Mouse (Mus musculus) embryo, embryonic 9.5 days (tissue): ENCODE measurements at regions not wholly inside any gene's neighbourhood (a gene's known extent, or its start where the extent isn't known, plus 50 kb on each side); places are given as distances from the start of the nearest gene placed in this dataset.
"Not testable (repeated sequence)": the region's sequence is repeated elsewhere in the genome, so short reads cannot be mapped to it uniquely, and the experiment has no call there.

Source experiments
- DNase-seq: peaks from one replicate; pipeline ENCODE4 v3.0.0-alpha.2; 2017; ENCODE audit errors: extremely low spot score

DNA sequence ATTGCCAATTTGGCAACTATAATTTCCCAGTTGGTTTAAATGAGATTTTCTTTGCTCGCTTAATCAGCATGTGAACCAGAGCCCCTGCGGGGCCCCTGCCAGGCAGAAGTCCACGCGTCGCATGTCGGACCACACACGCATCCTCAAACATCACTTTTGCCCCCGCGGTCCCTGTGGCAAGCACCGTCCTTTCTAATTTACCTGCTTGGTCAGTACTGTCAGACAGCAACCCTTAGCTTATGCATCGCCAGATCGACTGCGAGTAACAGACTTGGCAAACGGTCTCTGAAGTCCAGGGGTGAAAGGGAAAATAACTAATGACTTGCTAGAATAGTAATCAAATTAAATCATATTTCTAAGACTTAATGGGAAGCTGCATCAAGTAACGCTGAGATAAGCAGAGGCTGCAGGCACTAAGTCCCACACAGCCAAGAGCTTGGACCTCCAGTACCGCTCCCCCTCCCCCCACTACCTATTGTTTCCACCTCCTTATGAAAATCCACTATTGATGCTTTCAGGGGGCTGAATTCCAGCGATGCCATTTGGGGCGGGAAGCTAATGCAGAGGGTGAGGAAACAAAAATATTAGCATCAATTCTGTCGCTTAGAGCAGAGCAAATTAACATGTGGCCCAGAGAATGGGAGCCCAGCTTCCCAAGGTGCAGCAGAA lies 142.0 kb upstream of the Cntnap4 start:
- DNase-seq = no peak

DNA sequence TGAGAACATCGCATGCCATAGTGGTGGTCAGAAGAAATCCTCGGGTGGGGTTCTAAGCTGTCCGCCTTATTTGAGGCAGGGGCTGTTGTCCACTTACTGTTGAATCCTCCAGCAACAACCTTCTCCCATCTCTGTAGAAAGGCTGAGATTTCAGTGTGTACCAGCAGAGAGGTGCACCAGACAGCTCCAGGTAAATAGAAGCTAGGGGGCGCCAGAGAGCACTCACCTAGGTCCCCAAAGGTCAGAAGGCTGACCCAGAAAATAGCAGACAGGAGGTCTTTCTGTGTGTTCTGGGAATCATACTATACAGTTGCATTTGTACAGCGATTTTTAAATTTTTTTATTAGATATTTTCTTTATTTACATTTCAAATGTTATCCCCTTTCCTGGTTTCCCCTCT lies 157.9 kb upstream of the Cntnap4 start:
- no peak for DNase-seq

DNA sequence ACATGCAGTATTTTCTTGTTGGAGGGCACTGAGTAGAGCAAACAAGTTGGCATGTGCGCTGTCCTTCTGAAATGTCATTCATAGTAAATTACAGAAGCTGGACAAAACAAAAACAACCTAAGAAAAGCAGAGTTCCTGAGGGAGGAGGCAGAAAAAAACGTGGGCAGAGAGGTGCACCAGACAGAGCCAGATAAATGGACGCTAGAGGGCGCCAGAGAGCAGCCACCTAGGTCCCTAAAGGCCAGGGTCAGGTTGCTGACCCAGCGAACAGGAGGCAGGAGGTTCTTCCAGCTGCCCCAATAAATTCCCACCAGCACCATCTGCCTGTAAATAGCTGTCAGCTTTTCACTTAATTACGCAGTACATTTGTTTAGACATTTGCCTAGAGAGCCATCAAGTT lies 158.6 kb upstream of the Cntnap4 start:
- peak; percentile 45 for DNase-seq

DNA sequence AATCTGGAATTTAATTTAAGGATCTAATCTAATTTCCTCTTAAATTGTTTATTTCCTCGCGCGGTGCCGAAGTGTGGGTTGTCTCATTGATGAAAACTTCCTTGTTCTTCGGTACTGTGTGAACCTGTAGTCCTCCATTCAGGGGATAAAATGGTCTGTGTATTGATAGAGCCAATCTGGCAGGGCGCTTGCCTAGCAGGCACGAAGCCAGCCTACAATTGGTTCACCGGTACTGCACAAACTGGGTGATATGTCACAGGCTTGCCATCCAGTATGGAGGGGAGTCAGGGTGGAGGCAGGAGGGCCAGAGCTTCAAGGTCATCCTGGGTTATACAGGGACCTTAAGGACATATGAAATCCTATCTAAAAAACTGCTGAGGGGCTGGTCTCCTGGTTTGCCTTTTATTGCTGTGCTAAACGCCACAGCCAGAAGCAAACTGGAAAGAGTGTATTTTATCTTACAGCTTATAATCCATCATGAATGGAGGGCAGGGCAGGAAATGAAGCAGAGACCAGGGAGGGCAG lies 161.6 kb upstream of the Cntnap4 start:
- DNase-seq = no peak

DNA sequence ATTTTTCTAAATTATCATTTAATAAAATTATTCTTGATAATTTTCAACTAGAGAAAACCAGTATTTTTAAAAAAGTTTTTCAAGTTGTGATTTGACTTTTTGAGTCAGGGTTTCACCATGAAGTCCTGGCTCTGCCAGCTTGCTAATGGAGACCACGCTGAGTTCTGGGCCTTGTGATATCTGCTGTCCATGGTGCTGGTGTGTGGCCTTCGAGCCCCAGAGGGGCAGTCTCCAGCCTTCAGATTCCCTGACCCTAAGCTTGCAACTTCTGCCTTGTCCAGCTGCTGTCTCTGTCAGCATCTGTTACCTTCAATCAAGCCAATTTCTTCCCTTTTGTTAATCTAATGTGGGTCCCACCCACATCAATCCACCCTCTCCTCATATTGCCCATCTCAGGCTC lies 165.8 kb upstream of the Cntnap4 start:
- DNase-seq = peak; percentile 42

DNA sequence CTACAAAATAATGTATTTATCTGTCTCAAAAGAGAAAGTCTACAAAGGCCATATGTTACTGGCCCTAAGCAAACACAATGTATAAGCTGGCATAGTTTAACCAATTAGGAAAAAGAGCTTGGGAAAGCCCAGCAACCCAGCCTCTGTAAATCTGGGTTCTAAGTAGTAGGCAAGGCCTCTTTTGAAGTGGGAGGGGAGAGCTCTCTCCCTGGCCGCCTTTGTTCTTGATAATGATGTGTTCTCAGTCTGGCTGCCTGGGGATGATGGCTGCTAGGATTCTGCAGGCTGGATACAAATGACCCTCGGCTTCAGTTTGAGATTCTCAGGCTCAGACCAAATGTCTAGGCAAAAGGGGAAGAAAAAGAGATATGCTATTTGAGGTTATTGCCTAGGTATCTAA lies 172.4 kb upstream of the Cntnap4 start:
- no peak for DNase-seq

DNA sequence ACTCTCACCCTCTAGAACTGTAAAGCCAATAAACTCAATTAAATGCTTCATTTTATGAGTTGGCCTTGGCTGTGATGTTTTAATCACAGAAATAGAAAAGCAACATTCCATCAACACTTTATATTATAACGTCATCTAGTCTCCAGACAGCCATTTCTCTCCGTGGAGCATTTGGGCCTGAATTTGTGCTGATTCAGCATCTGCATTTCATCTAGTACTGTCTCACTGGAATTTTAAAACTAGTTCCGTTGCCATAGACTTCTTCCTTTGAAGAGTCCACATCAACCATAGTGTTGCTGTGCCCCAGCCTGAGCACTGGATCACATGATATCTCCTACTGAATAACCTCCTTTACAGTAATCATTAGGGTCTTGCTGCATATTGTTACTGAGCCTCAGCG lies 179.7 kb upstream of the Cntnap4 start:
- DNase-seq = no peak

DNA sequence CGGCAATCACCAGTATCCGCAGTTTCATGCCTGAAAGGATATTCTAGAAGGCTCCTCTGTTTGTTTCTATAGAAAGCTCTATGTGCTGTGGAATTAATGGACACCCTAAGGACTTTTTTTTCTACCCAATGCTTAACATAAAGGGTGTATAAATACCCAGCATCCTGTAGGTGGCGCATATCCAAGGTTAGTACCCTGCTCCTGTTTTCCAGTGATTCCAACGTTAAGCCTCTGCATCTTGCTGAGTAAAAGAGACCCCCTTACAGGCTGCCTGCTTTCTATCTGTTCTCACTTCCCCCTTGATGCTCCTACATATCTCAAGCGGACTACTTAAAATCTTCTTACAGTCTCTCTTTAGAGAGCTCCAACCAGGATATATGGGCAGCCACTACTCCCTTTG lies 221.5 kb upstream of the Cntnap4 start:
- DNase-seq = peak; percentile 32

DNA sequence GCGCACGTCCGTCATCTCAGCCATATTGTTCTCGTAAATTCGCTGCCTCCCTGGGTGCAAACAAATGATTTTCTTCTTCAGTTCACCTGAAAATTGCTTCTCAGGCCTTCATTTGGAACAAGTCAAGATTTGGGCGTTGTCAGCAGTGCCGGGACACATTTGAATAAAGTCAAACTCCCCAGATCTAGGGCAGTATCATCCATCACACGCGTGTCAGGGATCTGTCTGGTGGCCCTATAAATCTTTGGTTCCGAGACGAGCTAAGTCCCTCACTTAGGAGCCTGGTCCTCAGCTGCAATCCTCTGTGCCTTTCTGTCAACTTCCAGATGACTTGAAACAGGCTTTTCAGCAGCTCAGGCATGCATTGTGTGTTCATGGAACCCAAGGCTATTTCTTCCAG lies 236.7 kb upstream of the Cntnap4 start:
- peak; percentile 14 for DNase-seq

DNA sequence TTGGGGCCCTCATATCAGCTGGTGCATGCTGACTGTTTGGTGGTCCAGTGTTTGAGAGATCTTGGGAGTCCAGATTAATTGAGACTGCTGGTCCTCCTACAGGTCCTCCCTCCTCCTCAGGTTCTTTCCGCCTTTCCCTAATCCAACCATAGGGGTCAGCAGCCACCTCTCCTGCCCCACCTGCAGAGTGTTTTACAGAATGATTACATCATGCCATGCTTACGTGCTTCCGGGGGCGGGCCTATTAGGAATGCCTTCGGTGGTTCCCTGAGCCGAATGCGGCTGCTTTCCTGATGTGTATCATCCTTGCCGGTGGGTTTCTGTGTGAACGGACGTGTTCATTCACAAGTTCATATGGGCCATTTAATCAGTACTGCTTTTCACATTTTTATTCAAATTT lies 237.8 kb upstream of the Cntnap4 start:
- no peak for DNase-seq

DNA sequence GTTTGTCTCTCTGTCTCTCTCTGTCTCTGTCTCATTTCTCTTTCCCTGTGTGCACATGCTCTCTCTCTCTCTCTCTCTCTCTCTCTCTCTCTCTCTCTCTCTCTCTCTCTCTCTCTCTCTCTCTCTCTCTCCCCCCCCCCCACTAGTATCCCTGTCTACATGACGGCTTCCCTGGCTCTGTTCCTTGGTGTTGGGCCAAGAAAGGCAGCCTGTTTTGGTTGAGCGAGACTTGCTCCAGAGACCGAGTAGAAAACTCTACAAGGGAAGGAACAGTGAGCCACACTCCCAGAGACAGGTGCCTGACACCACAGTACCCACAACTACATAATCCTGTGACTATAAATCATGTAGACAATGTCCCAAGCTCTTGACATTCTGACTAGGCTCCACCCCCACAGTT lies 260.0 kb upstream of the Cntnap4 start:
- DNase-seq = no peak

DNA sequence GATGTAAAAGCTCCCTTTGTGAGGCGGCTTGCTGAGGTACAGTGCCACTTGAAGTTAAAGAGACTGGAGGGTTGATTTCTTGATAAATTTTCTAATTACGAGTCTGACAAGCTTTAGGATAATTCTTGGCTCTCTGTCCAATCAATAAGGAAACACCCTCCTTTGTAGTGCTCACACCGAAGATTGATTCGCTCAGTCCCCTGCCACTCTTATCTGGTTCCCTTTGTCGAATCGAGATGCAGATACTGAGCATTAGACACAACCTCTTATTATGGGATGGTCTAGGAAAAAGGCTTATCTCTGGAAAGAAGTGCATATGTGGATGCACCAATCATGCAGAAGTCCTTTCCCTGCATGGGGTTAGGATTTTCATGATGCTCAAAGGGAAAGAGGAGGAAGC lies 261.5 kb upstream of the Cntnap4 start:
- DNase-seq = no peak

DNA sequence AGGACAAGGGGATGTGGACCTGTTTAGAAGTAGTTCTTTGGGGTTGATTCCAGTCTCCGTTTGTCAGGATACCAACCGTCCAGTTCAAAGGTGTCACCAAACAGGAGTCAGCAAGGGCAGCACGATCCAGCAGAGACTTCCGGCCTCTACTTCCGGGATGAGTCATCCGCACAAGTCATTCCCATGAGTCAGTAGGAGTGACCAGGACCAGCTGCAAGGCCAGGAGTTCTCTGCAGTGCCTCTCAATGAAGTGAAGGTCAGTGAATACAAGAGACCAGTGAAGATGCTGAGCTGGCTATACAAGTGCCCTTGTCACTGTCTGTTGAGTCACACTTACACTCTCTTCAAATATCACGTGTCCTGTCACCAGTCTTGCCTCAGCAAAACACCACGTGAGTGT lies 272.8 kb upstream of the Cntnap4 start:
- no peak for DNase-seq

DNA sequence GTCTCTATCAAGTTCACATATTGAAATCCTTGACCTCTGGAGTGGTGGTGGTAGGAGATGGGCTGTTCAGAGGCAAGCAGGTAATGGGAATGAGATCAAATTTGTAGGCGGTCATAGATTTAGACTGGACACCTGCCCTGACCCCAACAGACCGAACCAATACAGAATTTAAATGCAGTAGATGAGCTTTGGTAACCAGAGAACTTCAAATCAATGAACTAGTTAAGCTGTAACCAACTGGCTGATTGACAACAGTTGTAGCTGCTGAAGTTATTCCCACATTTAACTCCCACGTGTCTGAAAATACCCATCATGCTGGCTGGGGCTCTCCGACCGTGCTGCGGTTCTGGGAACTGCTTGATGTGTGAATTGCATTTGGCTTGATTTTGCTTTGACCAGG lies 268.5 kb upstream of the Gm6793 start:
- DNase-seq = no peak

DNA sequence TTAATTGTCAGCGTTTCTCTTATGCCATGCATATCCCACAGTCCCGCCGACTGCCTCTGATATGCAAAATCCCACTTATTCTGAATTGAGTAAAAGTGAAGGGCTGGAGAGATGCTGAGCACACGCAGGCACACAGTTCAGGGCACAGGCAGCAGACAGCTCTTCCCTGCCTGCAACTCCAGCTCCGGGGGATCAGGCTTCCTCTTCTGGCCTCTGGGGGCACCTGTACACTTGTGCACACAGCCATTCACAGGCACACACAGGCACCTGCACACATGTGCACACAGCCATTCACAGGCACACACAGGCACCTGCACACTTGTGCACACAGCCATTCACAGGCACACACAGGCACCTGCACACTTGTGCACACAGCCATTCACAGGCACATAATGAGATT lies 254.8 kb upstream of the Gm6793 start:
- no peak for DNase-seq

DNA sequence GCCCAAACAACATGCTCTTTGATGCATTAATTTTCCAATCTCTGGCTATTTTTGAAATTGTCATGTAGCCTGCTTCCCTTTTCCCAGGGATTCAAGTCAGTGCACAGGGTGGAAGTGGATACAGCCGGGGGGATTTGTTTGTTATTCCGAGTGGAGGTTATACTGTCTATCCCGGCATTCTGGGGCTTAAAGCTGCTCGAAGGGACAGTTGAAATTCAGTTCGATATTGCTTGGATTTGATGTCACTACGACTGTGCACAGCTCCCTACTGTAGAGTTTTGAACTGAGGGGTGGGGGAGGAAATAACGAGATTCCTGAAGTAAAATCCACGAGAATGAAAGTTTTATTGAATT lies 254.4 kb upstream of the Gm6793 start:
- no peak for DNase-seq

DNA sequence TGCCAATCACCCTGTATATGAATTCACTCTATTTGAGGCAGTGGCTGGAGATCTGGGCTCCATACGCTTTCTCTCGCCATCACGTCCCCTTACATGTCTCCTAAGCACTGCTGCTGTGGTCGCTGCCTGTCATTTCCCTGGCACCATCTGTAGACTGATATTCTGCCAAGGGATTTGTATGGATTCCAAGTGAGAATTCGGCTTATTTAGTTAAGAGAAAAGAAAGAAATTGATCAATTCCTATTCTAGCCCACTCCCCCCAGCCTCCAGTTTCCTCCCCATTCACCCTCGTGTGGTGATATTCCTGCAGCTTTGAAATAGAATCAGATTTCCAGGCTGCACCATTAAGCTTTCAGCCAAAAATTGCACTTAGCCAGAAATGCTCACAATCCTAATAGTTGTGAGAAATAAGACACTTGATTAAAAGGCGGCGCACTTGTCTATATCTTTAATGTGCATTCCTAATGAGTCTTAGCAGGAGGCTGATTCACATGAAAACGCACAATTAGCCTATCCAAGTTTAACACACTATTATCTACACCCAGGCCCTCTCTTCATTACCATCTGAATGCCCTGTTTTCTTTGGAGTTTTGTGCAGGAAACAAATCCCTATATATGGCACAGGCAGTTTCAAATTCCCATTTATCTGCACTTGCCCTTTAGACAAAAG lies 253.8 kb upstream of the Gm6793 start:
- DNase-seq = no peak

DNA sequence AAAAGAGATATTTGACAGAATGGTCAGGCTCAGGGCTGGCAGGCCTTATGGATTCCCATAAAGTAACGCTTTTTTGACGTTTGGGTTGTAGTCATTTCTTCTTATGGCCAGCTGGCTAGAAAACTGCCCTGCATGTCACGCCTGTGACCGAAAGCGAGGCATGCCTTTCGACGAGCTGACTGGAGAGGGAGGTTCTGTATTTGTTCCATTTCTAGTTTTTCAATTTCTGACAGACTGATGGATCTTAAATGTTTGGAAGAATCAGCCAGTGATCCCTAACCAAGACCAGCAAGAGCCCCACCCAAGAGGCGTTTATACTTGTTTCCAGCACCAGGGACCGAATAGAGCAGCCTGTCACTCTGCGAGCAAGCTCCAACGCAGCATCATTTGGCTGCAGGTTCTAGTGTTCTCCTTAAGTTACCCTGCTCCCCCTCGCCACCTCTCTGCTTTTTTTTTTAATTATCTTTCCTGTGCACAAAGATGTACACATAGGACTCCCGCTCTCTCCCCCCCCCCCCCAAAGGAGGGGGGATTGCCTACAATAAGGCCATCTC lies 243.2 kb upstream of the Gm6793 start:
- DNase-seq = peak; percentile 1

DNA sequence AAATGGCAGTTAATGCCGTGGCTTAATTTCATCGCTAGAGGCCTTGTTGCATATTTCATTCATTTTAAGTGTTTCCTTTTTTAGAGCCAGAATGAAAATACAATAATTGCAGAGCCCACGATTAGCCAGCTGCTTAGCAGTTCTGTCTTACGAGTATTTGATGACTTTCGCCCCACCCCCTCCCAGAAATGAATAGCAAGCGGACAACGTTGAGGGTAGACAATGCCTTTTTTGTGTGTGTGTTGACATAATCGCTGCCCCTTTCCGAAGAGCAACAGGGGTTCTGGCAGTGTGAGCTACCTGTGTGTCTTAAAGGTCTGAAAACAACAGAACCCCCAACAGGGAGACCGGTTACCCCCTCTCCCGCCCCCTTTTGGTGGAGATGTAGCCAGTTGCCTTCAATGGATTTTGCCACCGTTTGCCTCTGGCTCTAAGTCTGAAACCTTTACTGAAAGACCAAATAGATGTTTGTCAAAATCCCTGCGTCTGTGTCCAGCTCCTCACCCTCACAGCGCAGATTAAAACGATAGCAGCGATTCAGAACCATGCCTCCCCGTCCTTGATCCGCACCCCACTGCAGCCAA lies 242.6 kb upstream of the Gm6793 start:
- DNase-seq = peak; percentile 9

DNA sequence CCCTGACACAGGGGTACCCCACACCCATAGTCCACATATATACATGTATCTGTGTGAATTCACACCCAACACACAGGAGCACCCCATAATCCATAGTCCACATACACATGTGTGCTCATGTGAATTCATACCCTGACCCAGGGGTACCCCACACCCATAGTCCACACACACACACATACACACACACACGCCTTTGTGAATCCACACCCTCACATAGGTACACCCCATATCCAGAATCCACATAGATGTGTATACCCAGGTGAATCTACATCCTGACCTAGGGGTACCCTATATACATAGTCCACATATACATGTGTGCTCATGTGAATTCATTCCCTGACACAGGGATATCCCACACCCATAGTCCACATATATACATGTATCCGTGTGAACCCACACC lies 231.8 kb upstream of the Gm6793 start:
- DNase-seq = not testable (repeated sequence)

DNA sequence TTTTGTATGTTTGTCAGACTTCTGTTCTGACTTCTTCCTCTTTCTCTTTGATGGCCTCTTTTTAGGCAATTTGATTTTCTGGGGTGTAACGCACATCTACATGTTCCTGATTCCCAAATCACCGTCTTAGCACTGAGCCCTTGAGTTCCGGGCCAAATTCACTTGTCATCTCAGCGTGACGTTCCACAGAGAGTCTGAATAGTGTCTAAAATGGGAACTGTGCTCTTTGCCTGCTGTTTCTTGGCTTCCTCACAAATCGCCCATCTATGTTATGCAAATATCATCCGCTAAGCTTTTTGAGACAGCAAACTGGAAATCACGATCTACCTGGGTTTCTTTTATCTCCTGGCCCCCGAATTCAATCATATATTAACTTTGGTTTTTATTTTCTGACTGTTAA lies 223.8 kb upstream of the Gm6793 start:
- DNase-seq = no peak

DNA sequence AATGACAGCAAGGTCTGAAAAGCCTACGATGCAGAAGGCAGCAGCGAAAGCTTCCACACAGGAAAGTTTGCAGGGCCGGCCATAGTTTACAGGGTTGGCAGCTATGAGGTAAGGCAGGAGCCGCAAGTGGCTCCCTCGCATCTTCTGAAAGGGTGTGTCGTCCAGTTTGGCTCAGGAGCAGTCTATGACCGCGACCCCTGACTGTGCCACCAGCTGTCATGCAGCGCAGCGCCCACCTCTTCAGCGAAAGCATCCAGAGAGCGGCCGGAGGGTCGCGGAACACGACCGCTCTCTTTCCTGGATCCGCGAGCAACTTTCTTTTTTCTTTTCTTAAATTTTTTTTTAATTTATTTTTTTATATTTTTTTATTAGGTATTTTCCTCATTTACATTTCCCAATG lies 221.9 kb upstream of the Gm6793 start:
- not testable (repeated sequence) for DNase-seq

DNA sequence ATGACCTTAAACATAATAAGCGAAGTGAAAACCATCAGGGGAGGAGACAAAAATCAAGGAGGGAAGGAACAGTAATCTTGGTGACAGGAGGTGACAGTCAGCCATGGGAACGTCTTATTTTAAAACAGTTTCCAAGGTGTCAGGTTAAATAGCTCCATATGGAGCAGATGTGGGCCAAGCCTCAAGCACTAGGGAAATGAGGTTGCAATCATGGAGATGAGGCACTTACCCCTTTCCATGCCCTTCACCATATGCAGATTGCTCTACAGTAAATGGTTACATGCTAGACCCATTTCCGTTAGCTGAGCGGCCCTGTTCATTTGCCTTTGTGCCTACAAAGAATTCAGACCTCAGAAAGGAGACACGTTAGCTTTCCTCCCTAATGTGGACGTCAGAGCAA lies 204.8 kb upstream of the Gm6793 start:
- DNase-seq = no peak
